Mouse (Mus musculus): ENCODE data around the gene Trak1. TPM values are rescaled to one million over a fixed set of nuclear protein-coding genes. Genes with fewer than 3 reads are reported as not detected.

The Trak1 gene
- polyA plus RNA-seq, 1 experiment from 2014 or later: 49.9 TPM

- H3K4me1 ChIP-seq: peaks cover 57% of the 10 kb centered on the region
- no peak for ATAC-seq
- H3K9ac ChIP-seq: no peak overlapping the region
- no peak overlapping the region for H3K4me3 ChIP-seq
- H3K27ac ChIP-seq: no peak overlapping the region
- no peaks in the 10 kb centered on the region for H3K9me3 ChIP-seq (replicated peaks)
- no peak overlapping the region for H3K4me2 ChIP-seq
- peaks cover 4% of the 10 kb centered on the region for H3K36me3 ChIP-seq (ENCODE audit: poor library complexity, severe bottlenecking)
- no peaks in the 10 kb centered on the region for H3K27me3 ChIP-seq
- WGBS: 90% methylated on average over 5 of the region's 5 CpGs
These were observed 32.8 kb downstream of the Trak1 start for GRCm38 (mm10) chr9:121330065-121330464.

- no peak for ATAC-seq
- Histone ChIP-seq H3K4me2 (peak overlapping the region; percentile 28), H3K4me3 (no peak overlapping the region), H3K27ac (peak overlapping the region; percentile 96), H3K4me1 (peaks cover 68% of the 10 kb centered on the region), H3K9ac (peak overlapping the region; percentile 43; the same call in 1 of the 2 replicates), H3K9me3 (replicated peaks) (no peaks in the 10 kb centered on the region), H3K36me3 (ENCODE audit: poor library complexity, severe bottlenecking) (peaks cover 4% of the 10 kb centered on the region), H3K27me3 (no peaks in the 10 kb centered on the region)
- 20% methylated on average over 5 of the region's 5 CpGs for WGBS
These were observed 34.1 kb downstream of the Trak1 start for GRCm38 (mm10) chr9:121331438-121331837.

- H3K36me3 ChIP-seq (ENCODE audit: poor library complexity, severe bottlenecking): peaks cover 4% of the 10 kb centered on the region
- peak overlapping the region; percentile 96 for H3K27ac ChIP-seq
- 0% methylated on average over 8 of the region's 8 CpGs for WGBS
- H3K27me3 ChIP-seq: no peaks in the 10 kb centered on the region
- H3K4me1 ChIP-seq: peaks cover 74% of the 10 kb centered on the region
- peak; percentile 85 for ATAC-seq
- H3K4me2 ChIP-seq: peak overlapping the region; percentile 28
- H3K4me3 ChIP-seq: no peak overlapping the region
- H3K9me3 ChIP-seq (replicated peaks): no peaks in the 10 kb centered on the region
- H3K9ac ChIP-seq: peak overlapping the region; percentile 21; the same call in 1 of the 2 replicates
These were observed 34.8 kb downstream of the Trak1 start for GRCm38 (mm10) chr9:121331878-121332630.

GRCm38 (mm10) chr9:121333559-121333958 lies 36.3 kb downstream of the Trak1 start:
- peaks cover under 1% of the 10 kb centered on the region for H3K36me3 ChIP-seq (ENCODE audit: poor library complexity, severe bottlenecking)
- H3K4me2 ChIP-seq: 0 out of 2 replicates have a peak overlapping the region, but pooled peaks have one; percentile 9
- H3K9me3 ChIP-seq (replicated peaks): no peaks in the 10 kb centered on the region
- ATAC-seq: no peak
- H3K27me3 ChIP-seq: no peaks in the 10 kb centered on the region
- H3K9ac ChIP-seq: peak overlapping the region; percentile 46; the same call in 1 of the 2 replicates
- 59% methylated on average over 5 of the region's 5 CpGs for WGBS
- H3K27ac ChIP-seq: peak overlapping the region; percentile 96
- peaks cover 88% of the 10 kb centered on the region for H3K4me1 ChIP-seq
- no peak overlapping the region for H3K4me3 ChIP-seq

DNA sequence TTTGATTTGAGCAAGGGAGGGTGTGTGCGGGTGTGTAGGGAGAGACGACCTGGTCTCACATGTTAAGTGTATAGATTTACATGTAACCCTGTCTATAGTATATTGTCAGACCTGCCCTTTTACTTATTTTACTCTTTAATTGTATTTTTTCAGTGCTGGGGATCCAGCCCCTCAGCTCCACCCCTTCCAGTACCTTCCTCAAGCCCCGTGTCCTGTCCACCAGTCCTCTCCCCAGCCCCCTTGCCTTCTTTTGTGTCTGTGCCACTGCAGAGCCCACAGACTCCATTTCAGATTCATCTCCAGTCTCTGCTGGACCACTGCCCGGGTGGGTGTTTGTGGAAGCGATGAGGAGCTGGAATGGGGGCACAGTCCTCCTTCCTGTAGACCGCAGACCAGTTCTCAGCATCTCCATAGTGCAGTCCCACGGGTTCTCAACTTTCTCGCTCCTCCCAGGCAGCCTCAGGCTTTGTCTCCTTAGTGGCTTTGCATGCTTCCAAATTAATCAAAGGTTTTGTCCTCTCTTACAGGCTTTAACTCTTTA lies 37.1 kb downstream of the Trak1 start:
- Histone ChIP-seq H3K36me3 (ENCODE audit: poor library complexity, severe bottlenecking) (no peaks in the 10 kb centered on the region), H3K9me3 (replicated peaks) (no peaks in the 10 kb centered on the region), H3K27ac (peak overlapping the region; percentile 96), H3K4me3 (no peak overlapping the region), H3K27me3 (no peaks in the 10 kb centered on the region), H3K4me2 (peak overlapping the region; percentile 28), H3K9ac (peak overlapping the region; percentile 46), H3K4me1 (peaks cover 80% of the 10 kb centered on the region)
- WGBS: 18% methylated on average over 8 of the region's 8 CpGs
- ATAC-seq: 0 out of 2 replicates have a peak, but pooled peaks have one; percentile 7

- H3K4me2 ChIP-seq: no peak overlapping the region
- H3K4me3 ChIP-seq: no peak overlapping the region
- WGBS: 48% methylated on average over 7 of the region's 7 CpGs
- ATAC-seq: no peak
- peak overlapping the region; percentile 25; the same call in 1 of the 2 replicates for H3K27ac ChIP-seq
- no peak overlapping the region for H3K9ac ChIP-seq
- H3K27me3 ChIP-seq: no peaks in the 10 kb centered on the region
- peaks cover 76% of the 10 kb centered on the region for H3K4me1 ChIP-seq
- H3K36me3 ChIP-seq (ENCODE audit: poor library complexity, severe bottlenecking): no peaks in the 10 kb centered on the region
- no peaks in the 10 kb centered on the region for H3K9me3 ChIP-seq (replicated peaks)
These were observed 38.3 kb downstream of the Trak1 start for GRCm38 (mm10) chr9:121335568-121335967.

DNA sequence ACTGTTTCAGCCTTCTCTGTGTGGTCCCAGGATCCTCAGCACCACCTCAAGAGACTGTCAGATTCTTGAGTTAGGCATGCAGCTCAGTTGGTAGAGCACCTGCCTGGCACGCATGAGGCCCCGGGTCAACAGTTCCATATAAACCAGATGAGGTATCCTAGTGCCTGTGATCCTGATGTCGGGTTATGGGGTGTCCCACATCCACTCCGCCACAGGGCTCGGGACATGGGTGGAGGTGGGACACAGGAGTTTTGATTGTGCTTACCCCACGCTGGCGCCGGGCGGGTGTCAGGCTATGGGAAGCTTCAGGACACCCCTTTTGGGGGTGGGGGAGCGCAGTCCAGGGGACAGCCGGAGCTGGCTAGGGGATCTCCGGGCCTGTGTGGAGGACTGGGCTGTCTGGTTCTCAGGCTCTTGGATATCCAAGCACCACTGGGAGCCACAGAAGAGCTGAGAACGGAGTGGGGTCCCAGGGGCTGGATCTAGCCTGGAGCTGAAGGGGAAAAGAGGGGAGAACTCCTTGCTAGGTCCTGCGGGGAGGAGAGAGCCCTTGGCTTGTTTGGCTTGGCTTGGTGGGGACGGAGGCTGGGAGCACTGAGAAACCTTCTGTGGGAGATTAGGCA lies 39.1 kb downstream of the Trak1 start:
- no peak overlapping the region for H3K4me2 ChIP-seq
- no peak overlapping the region for H3K9ac ChIP-seq
- WGBS: 94% methylated on average over 15 of the region's 15 CpGs
- H3K36me3 ChIP-seq (ENCODE audit: poor library complexity, severe bottlenecking): no peaks in the 10 kb centered on the region
- no peak overlapping the region for H3K4me3 ChIP-seq
- H3K27ac ChIP-seq: peak overlapping the region; percentile 40
- H3K4me1 ChIP-seq: peaks cover 67% of the 10 kb centered on the region
- H3K9me3 ChIP-seq (replicated peaks): no peaks in the 10 kb centered on the region
- no peaks in the 10 kb centered on the region for H3K27me3 ChIP-seq
- ATAC-seq: no peak

DNA sequence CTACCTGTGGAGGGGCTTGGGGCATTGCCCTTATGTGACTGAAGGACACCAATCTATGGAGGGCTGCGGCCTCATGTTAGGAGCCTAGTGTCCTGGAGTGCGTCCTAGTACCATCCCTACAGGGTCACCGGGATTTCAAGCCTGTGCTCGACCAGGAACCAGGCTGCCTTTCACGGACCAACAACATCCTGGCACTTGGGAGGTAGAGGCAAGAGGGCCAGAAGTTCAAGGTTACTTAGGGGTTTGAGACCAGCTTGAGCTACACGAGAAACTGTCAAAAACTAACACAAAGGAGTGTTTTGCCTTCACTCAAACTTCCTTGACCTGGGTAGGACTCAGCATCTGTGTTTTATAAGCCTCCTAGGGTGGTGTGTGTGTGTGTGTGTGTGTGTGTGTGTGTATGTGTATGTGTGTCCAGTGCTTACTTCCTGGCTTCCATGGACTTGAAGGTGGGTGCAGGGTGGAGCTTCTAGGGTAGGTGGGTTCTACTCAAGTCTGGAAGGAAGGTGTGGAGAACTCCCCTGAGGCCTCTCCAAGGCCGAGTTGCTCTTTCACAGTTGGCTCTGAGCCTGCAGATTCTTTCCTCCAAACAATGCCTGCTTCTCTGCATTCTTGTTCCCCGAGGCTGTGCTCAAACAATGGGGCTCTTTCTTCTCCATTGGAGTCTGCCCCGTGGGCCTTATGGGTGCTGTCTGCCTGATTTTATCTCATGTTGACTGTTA lies 40.1 kb downstream of the Trak1 start:
- WGBS: 54% methylated on average over 9 of the region's 9 CpGs
- Histone ChIP-seq H3K9me3 (replicated peaks) (no peaks in the 10 kb centered on the region), H3K4me1 (peaks cover 58% of the 10 kb centered on the region), H3K9ac (no peak overlapping the region), H3K4me2 (no peak overlapping the region), H3K36me3 (ENCODE audit: poor library complexity, severe bottlenecking) (peaks cover 3% of the 10 kb centered on the region; the same call in 1 of the 2 replicates), H3K27me3 (no peaks in the 10 kb centered on the region), H3K27ac (peak overlapping the region; percentile 70), H3K4me3 (no peak overlapping the region)
- no peak for ATAC-seq

GRCm38 (mm10) chr9:121337938-121338289 lies 40.6 kb downstream of the Trak1 start:
- Histone ChIP-seq H3K36me3 (ENCODE audit: poor library complexity, severe bottlenecking) (peaks cover 3% of the 10 kb centered on the region; the same call in 1 of the 2 replicates), H3K9me3 (replicated peaks) (no peaks in the 10 kb centered on the region), H3K27ac (peak overlapping the region; percentile 70), H3K27me3 (no peaks in the 10 kb centered on the region), H3K4me2 (no peak overlapping the region), H3K4me1 (peaks cover 52% of the 10 kb centered on the region), H3K9ac (no peak overlapping the region), H3K4me3 (no peak overlapping the region)
- WGBS: 74% methylated on average over 3 of the region's 3 CpGs
- no peak for ATAC-seq

DNA sequence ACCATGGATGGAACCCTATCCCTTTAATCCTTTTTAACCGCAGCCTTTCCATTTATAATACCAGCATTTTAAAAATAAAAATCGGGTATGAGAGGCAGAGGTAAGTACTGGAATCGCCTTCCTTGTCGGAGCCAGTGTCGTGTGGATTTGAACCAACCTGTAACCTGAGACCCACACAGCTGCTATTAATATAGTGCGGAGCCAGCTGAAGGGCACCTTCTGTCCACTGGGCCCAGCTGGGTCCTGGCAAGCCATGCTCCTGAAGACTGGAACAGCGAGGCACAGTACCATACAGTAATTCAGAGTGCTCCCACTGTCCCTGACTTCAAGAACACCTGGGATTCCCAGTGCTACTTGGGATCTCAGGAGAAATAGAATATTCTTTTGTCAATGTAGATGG lies 44.5 kb downstream of the Trak1 start:
- Histone ChIP-seq H3K9ac (no peak overlapping the region), H3K36me3 (ENCODE audit: poor library complexity, severe bottlenecking) (peaks cover 3% of the 10 kb centered on the region; the same call in 1 of the 2 replicates), H3K4me1 (peaks cover 28% of the 10 kb centered on the region), H3K4me2 (no peak overlapping the region), H3K27me3 (no peaks in the 10 kb centered on the region), H3K4me3 (no peak overlapping the region), H3K9me3 (replicated peaks) (no peaks in the 10 kb centered on the region), H3K27ac (no peak overlapping the region)
- ATAC-seq: no peak
- WGBS: 88% methylated on average over 7 of the region's 7 CpGs

GRCm38 (mm10) chr9:121342510-121343110 lies 45.3 kb downstream of the Trak1 start:
- Histone ChIP-seq H3K27me3 (no peaks in the 10 kb centered on the region), H3K9ac (no peak overlapping the region), H3K9me3 (replicated peaks) (no peaks in the 10 kb centered on the region), H3K4me2 (no peak overlapping the region), H3K36me3 (ENCODE audit: poor library complexity, severe bottlenecking) (peaks cover 3% of the 10 kb centered on the region; the same call in 1 of the 2 replicates), H3K27ac (0 out of 2 replicates have a peak overlapping the region, but pooled peaks have one; percentile 10), H3K4me3 (no peak overlapping the region), H3K4me1 (peaks cover 25% of the 10 kb centered on the region)
- ATAC-seq: no peak
- WGBS: 96% methylated on average over 5 of the region's 5 CpGs

Data from forebrain, embryonic 13.5 days (tissue).